Mouse (Mus musculus) kidney, adult 2 months (tissue): ENCODE measurements around the gene Tdrd6.

Experiments
- CTCF ChIP-seq: fragments of 200-500 bp; conservative IDR thresholded peaks from 2 replicates; pipeline ENCODE4 v1.5.1; 2011; ENCODE audit warnings: low read depth, mild to moderate bottlenecking, control low read depth, low read length, moderate library complexity, mixed read lengths; ENCODE audit not compliant: insufficient read depth, insufficient read length
- POLR2A ChIP-seq: fragments of 200-500 bp; IDR thresholded peaks from one replicate; pipeline ENCODE4 v1.6.1; 2011; ENCODE audit warnings: low read depth, low read length, control low read depth

DNA sequence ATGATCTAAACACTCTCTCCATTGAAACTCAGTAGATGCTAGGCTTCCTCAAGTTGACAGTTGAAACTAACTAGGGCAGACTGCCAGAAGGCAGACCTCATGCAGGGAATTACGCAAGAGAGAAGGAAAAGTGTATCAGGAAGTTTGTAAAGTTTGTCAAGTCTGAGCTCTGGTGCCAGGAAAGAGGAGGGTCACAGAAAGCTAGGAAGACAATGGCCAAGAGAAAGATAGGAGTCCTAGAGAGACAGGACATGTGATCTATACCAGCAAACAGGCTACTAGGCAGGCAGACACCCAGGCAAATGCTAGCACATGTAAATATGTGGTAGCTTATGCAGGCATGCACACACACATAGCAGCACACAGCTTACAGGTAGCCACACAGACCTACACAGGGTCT, 45.1 kb upstream of the Tdrd6 start:
- no peak for TF ChIP-seq CTCF
- no peak for TF ChIP-seq POLR2A
